Mouse (Mus musculus): ENCODE results near the gene Gria4. TPM values are rescaled to one million over a fixed set of nuclear protein-coding genes. Genes with fewer than 3 reads are reported as not detected.
"Not testable (repeated sequence)": the region's sequence is repeated elsewhere in the genome, so short reads cannot be mapped to it uniquely, and the experiment has no call there.

The Gria4 gene
- total RNA-seq, 2 experiments from 2014 or later = 1.1 to 1.7 TPM

GRCm38 (mm10) chr9:4573596-4573995 is 222.4 kb downstream of the Gria4 start:
- no peak for DNase-seq

GRCm38 (mm10) chr9:4555415-4555959 is 240.5 kb downstream of the Gria4 start:
- DNase-seq = no peak

GRCm38 (mm10) chr9:4539218-4539617 is 256.8 kb downstream of the Gria4 start:
- no peak for DNase-seq

- DNase-seq = peak in 1 of 2 experiments; percentile 11
These were observed 259.4 kb downstream of the Gria4 start for GRCm38 (mm10) chr9:4536514-4537150.

- no peak for DNase-seq
These were observed 281.5 kb downstream of the Gria4 start for GRCm38 (mm10) chr9:4514563-4514885.

- DNase-seq = no peak
These were observed 282.1 kb downstream of the Gria4 start for GRCm38 (mm10) chr9:4513796-4514562.

GRCm38 (mm10) chr9:4506086-4506485 is 289.9 kb downstream of the Gria4 start:
- no peak for DNase-seq

GRCm38 (mm10) chr9:4505087-4505486 is 290.9 kb downstream of the Gria4 start:
- no peak for DNase-seq

- DNase-seq = no peak
These were observed 309.6 kb downstream of the Gria4 start for GRCm38 (mm10) chr9:4486428-4486827.

- DNase-seq = no peak
These were observed 311.5 kb downstream of the Gria4 start for GRCm38 (mm10) chr9:4484502-4484901.

- DNase-seq = peak; percentile 2
These were observed 325.2 kb downstream of the Gria4 start for GRCm38 (mm10) chr9:4470791-4471190.

- no peak for DNase-seq
These were observed 336.5 kb downstream of the Gria4 start for GRCm38 (mm10) chr9:4459456-4460070.

- no peak for DNase-seq
These were observed 337.8 kb downstream of the Gria4 start for GRCm38 (mm10) chr9:4458193-4458592.

- no peak for DNase-seq
These were observed 338.4 kb downstream of the Gria4 start for GRCm38 (mm10) chr9:4457644-4458043.

GRCm38 (mm10) chr9:4442908-4443307 is 353.1 kb downstream of the Gria4 start:
- DNase-seq = peak; percentile 41 to 42

GRCm38 (mm10) chr9:4400801-4401200 is 395.2 kb downstream of the Gria4 start:
- DNase-seq = not testable (repeated sequence)

GRCm38 (mm10) chr9:4376640-4377120 is 419.4 kb downstream of the Gria4 start:
- peak; percentile 33 to 50 for DNase-seq

GRCm38 (mm10) chr9:4375828-4376639 is 420.0 kb downstream of the Gria4 start, which contains the start of gene Msantd4:
TSS of gene Msantd4 (plus strand) at chr9:4376562.
- peak; percentile 97 to 98 for DNase-seq

Measured in adrenal gland, postnatal 36 days (tissue).